Mouse (Mus musculus): ENCODE results near the gene Prr15l. TPM values are rescaled to one million over a fixed set of nuclear protein-coding genes. Genes with fewer than 3 reads are reported as not detected.

Prr15l gene
- polyA plus RNA-seq, 1 experiment from 2014 or later: 76.5 TPM

GRCm38 (mm10) chr11:96933562-96934276 lies 5.8 kb downstream of the Prr15l start:
- ATAC-seq (replicated peaks; ENCODE audit: low FRiP score, low read depth) (no peak), DNase-seq (ENCODE audit: low spot score) (no peak)
- Histone ChIP-seq H3K36me3 (ENCODE audit: insufficient read depth, low read length) (no peaks in the 10 kb centered on the region), H3K27me3 (ENCODE audit: insufficient read depth, low read length) (no peaks in the 10 kb centered on the region), H3K4me3 (replicated peaks; ENCODE audit: low read depth, low read length) (no peak overlapping the region), H3K9ac (ENCODE audit: low read depth, low read length) (no peak overlapping the region), H3K27ac (peak overlapping the region; percentile 15; the same call in 1 of the 2 replicates), H3K9me3 (replicated peaks; ENCODE audit: low read length) (no peaks in the 10 kb centered on the region), H3K4me1 (replicated peaks; ENCODE audit: insufficient read depth, low read length) (0 out of 2 replicates have a peak, but pooled peaks cover 10% of the 10 kb centered on the region), H3K4me2 (ENCODE audit: low read length) (no peak overlapping the region)
- 72% methylated on average over 13 of the region's 13 CpGs for WGBS
- no peak for TF ChIP-seq CTCF (IDR thresholded peaks at IDR 0.05; ENCODE audit: low read depth)

DNA sequence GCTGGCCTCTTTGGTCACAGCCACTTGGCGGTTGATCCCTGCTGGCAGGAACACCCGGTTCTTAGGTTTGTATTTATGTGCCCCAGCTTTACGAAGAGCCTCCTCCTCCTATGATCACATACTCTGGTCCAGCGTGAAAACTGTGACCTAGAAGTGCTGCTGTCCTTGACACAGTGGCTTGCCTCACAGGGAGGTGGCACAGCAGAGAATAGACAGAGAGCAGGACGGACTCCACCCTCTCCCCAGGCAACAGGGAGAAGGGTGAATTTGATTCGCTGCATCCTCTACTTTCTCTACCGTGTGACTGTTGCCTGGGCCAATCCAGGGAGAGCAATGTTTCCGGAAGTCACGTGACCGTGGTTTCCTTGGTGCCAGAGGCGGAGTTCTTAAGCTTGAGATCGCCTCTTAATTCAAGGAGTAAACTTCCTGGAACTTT lies 7.0 kb downstream of the Prr15l start:
- ATAC-seq (replicated peaks; ENCODE audit: low FRiP score, low read depth) (peak; percentile 83), DNase-seq (ENCODE audit: low spot score) (peak; percentile 95)
- Histone ChIP-seq H3K9ac (ENCODE audit: low read depth, low read length) (no peak overlapping the region), H3K36me3 (ENCODE audit: insufficient read depth, low read length) (no peaks in the 10 kb centered on the region), H3K4me3 (replicated peaks; ENCODE audit: low read depth, low read length) (no peak overlapping the region), H3K9me3 (replicated peaks; ENCODE audit: low read length) (no peaks in the 10 kb centered on the region), H3K27me3 (ENCODE audit: insufficient read depth, low read length) (no peaks in the 10 kb centered on the region), H3K4me2 (ENCODE audit: low read length) (peak overlapping the region; percentile 38; the same call in 1 of the 2 replicates), H3K4me1 (replicated peaks; ENCODE audit: insufficient read depth, low read length) (0 out of 2 replicates have a peak, but pooled peaks cover 8% of the 10 kb centered on the region), H3K27ac (peak overlapping the region; percentile 32; the same call in 1 of the 2 replicates)
- no peak for TF ChIP-seq CTCF (IDR thresholded peaks at IDR 0.05; ENCODE audit: low read depth)
- whole genome bisulfite sequencing: 25% methylated on average over 12 of the region's 12 CpGs

DNA sequence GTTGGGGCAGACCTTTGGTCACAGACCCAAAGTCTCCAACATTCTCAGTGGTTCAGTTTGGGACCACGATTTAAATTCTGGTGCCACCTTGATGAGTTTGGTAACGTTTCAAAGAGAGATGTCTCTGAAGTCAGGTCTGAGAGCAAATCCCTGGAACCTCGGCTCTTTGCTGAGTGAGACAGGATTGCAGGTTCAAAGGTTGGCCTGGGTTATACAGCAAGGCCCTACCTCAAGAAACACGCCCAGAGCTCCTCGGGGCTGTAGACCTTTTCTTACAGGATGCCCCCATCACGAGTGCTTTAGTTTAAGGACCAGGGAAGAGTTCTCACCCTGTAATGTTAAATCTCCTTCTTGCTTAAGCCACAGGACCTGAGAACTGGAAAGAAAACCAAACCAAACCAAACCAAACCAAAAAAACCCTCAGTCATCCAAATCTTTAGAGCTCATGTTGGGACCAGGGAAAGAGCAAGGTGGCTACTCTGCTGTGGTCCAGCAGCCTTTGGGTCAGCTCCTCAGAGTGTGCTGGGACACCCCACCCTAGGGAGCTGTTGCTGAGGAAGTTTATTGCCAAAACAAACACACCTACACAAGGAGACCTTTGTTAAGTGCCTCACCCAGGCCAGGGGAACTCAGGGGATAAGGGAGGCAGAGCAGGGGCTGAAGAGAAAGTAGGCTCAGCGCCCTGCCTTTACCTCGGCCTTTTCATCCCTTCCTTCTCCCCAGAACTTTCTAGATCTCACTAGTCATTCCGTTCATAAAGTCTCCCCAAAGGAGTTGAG lies 8.2 kb downstream of the Prr15l start:
- Histone ChIP-seq H3K9me3 (replicated peaks; ENCODE audit: low read length) (no peaks in the 10 kb centered on the region), H3K4me1 (replicated peaks; ENCODE audit: insufficient read depth, low read length) (0 out of 2 replicates have a peak, but pooled peaks cover 8% of the 10 kb centered on the region), H3K4me3 (replicated peaks; ENCODE audit: low read depth, low read length) (no peak overlapping the region), H3K36me3 (ENCODE audit: insufficient read depth, low read length) (no peaks in the 10 kb centered on the region), H3K27me3 (ENCODE audit: insufficient read depth, low read length) (no peaks in the 10 kb centered on the region), H3K27ac (peak overlapping the region; percentile 32; the same call in 1 of the 2 replicates), H3K4me2 (ENCODE audit: low read length) (no peak overlapping the region), H3K9ac (ENCODE audit: low read depth, low read length) (no peak overlapping the region)
- DNase-seq (ENCODE audit: low spot score) (no peak), ATAC-seq (replicated peaks; ENCODE audit: low FRiP score, low read depth) (no peak)
- no peak for TF ChIP-seq CTCF (IDR thresholded peaks at IDR 0.05; ENCODE audit: low read depth)
- 71% methylated on average over 9 of the region's 9 CpGs for WGBS

- DNase-seq (ENCODE audit: low spot score) (peak; percentile 77), ATAC-seq (replicated peaks; ENCODE audit: low FRiP score, low read depth) (peak; percentile 83)
- peak; percentile 81 for TF ChIP-seq CTCF (IDR thresholded peaks at IDR 0.05; ENCODE audit: low read depth)
- no peak overlapping the region for H3K9ac ChIP-seq (ENCODE audit: low read depth, low read length)
- no peaks in the 10 kb centered on the region for H3K27me3 ChIP-seq (ENCODE audit: insufficient read depth, low read length)
- H3K4me1 ChIP-seq (replicated peaks; ENCODE audit: insufficient read depth, low read length): 0 out of 2 replicates have a peak, but pooled peaks cover 4% of the 10 kb centered on the region
- H3K9me3 ChIP-seq (replicated peaks; ENCODE audit: low read length): no peaks in the 10 kb centered on the region
- H3K27ac ChIP-seq: peak overlapping the region; percentile 77
- no peak overlapping the region for H3K4me2 ChIP-seq (ENCODE audit: low read length)
- no peaks in the 10 kb centered on the region for H3K36me3 ChIP-seq (ENCODE audit: insufficient read depth, low read length)
- WGBS: 33% methylated on average over 10 of the region's 10 CpGs
- H3K4me3 ChIP-seq (replicated peaks; ENCODE audit: low read depth, low read length): no peak overlapping the region
Observed at GRCm38 (mm10) chr11:96937549-96938425, 9.9 kb downstream of the Prr15l start.

DNA sequence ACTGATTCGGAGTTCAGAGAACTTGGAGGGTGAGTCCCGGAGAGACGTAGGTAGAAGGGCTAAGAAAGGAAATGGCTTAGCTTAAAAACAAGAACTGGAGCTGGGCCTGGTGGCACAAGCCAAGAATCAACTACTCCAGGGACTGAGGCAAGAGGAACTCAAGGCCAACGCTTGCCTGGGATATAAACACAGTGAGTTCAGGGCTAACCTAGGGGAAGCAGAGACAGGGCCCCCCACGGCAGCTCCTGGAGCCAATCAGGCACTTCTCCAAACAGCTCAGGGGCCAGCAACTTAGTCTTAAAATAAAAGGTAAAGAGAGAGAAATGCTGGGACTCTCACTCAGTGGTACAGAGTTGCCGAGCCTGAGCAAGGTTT lies 10.5 kb downstream of the Prr15l start:
- WGBS: 66% methylated on average over 6 of the region's 6 CpGs
- peak overlapping the region; percentile 77 for H3K27ac ChIP-seq

More for the DNA sequence above, 10.5 kb downstream of the Prr15l start:
- Histone ChIP-seq H3K9me3 (replicated peaks; ENCODE audit: low read length) (no peaks in the 10 kb centered on the region), H3K27me3 (ENCODE audit: insufficient read depth, low read length) (no peaks in the 10 kb centered on the region), H3K4me2 (ENCODE audit: low read length) (no peak overlapping the region), H3K4me3 (replicated peaks; ENCODE audit: low read depth, low read length) (no peak overlapping the region), H3K36me3 (ENCODE audit: insufficient read depth, low read length) (no peaks in the 10 kb centered on the region), H3K4me1 (replicated peaks; ENCODE audit: insufficient read depth, low read length) (no peaks in the 10 kb centered on the region), H3K9ac (ENCODE audit: low read depth, low read length) (no peak overlapping the region)
- TF ChIP-seq CTCF (IDR thresholded peaks at IDR 0.05; ENCODE audit: low read depth): no peak
- DNase-seq (ENCODE audit: low spot score): no peak
- no peak for ATAC-seq (replicated peaks; ENCODE audit: low FRiP score, low read depth)

Measured in kidney, postnatal 0 days (tissue).